Comparison of ENCODE assay signal across 19 mouse cellular contexts in the genomic region with DNA sequence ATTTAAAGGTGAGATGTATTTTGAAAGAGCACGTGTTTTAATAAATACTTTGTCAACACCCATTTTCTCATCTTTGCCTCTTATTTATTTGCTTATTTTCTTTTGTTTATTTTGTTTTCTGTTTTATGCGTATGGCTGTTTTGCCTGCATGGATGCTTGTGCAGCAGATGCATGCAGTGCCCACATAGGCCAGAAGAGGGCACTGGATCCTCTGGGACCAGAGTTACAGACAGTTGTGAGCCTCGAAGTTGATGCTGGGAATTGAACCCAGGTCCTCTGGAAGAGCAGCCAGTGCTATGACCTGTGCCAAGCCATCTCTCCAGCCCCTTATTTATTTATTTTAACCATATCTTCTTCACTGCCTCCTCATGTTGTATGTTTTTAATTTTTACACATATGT. TPM values are rescaled to one million over a fixed set of nuclear protein-coding genes. Genes with fewer than 3 reads are reported as not detected.
DNase-seq lines count a peak whose midpoint lies in the region; ATAC-seq and TF ChIP-seq lines count a peak whose summit lies in the region.
"Had no signal": no experiment of that assay in that cellular context is flagged by ENCODE, and none has a peak within 500 bp of the region (broad histone marks: within the 10 kb centered on the region; RNA-seq: fewer than 3 reads in every experiment).

No protein-coding gene starts in this region.

- H3K4me1 ChIP-seq in intestine, postnatal 0 days (replicated peaks; ENCODE audit: control insufficient read depth, insufficient read depth, low read length): no peaks in the 10 kb centered on the region
- no peaks in the 10 kb centered on the region for H3K4me1 ChIP-seq in intestine, embryonic 15.5 days (replicated peaks)
- H3K4me1 ChIP-seq in lung, postnatal 0 days (ENCODE audit: insufficient read depth, low read depth, low read length): no peaks in the 10 kb centered on the region
- H3K4me1 ChIP-seq in cortical plate, adult 2 months (ENCODE audit: control insufficient read depth, insufficient read depth, low read length): no peaks in the 10 kb centered on the region
- H3K4me1 ChIP-seq: midbrain, embryonic 12.5 days; stomach, embryonic 15.5 days had no signal

- no peak for TF ChIP-seq EP300 in lung, postnatal 0 days (IDR thresholded peaks at IDR 0.05)

- no peaks in the 10 kb centered on the region; the same call in 1 of the 2 replicates for H3K9me3 ChIP-seq in intestine, postnatal 0 days (ENCODE audit: control insufficient read depth)
- peaks cover 3% of the 10 kb centered on the region; the same call in 1 of the 2 replicates for H3K9me3 ChIP-seq in intestine, embryonic 15.5 days
- H3K9me3 ChIP-seq in lung, postnatal 0 days (ENCODE audit: low read length): no peaks in the 10 kb centered on the region
- H3K9me3 ChIP-seq: stomach, embryonic 15.5 days had no signal

- H3K36me3 ChIP-seq in intestine, postnatal 0 days (ENCODE audit: control insufficient read depth, insufficient read depth): no peaks in the 10 kb centered on the region
- H3K36me3 ChIP-seq in intestine, embryonic 15.5 days: no peaks in the 10 kb centered on the region
- H3K36me3 ChIP-seq in lung, postnatal 0 days (ENCODE audit: insufficient read depth, low read length): no peaks in the 10 kb centered on the region
- H3K36me3 ChIP-seq: midbrain, embryonic 12.5 days; stomach, embryonic 15.5 days had no signal

- TF ChIP-seq CTCF in intestine, postnatal 0 days (IDR thresholded peaks at IDR 0.05; ENCODE audit: low read depth): peak; percentile 44; the same call in 1 of the 2 replicates
- peak; percentile 31; the same call in 1 of the 2 replicates for TF ChIP-seq CTCF in lung, postnatal 0 days (IDR thresholded peaks at IDR 0.05)
- 0 out of 2 replicates have a peak, but pooled peaks have one; percentile 2 for TF ChIP-seq CTCF in cortical plate, adult 2 months (IDR thresholded peaks at IDR 0.05; ENCODE audit: extremely low read depth, insufficient read depth, low read length)

- no peak overlapping the region for H3K4me3 ChIP-seq in intestine, postnatal 0 days (ENCODE audit: low read depth, low read length)
- H3K4me3 ChIP-seq in intestine, embryonic 15.5 days (replicated peaks): no peak overlapping the region
- no peak overlapping the region for H3K4me3 ChIP-seq in lung, postnatal 0 days (ENCODE audit: low read depth, low read length)
- no peak overlapping the region for H3K4me3 ChIP-seq in cortical plate, adult 2 months (ENCODE audit: insufficient read depth, low read length)
- H3K4me3 ChIP-seq: midbrain, embryonic 12.5 days; stomach, embryonic 15.5 days had no signal

- H3K27ac ChIP-seq in intestine, postnatal 0 days (ENCODE audit: low read depth, low read length): no peak overlapping the region
- no peak overlapping the region for H3K27ac ChIP-seq in intestine, embryonic 15.5 days
- H3K27ac ChIP-seq in lung, postnatal 0 days (ENCODE audit: low read length): no peak overlapping the region
- H3K27ac ChIP-seq in cortical plate, adult 2 months (ENCODE audit: insufficient read depth, low read length): no peak overlapping the region
- H3K27ac ChIP-seq: midbrain, embryonic 12.5 days; stomach, embryonic 15.5 days had no signal

- DNase-seq in lung, postnatal 0 days (ENCODE audit: low spot score): no peak
- no peak for DNase-seq in lung, postnatal 14 days
- DNase-seq in ES-CJ7 (ENCODE audit: low read depth, low spot score): peak; percentile 27
- DNase-seq in heart, postnatal 25 days (ENCODE audit: low spot score): no peak
- DNase-seq: cerebellum, adult 9-10 months; kidney, adult 9 months; layer of hippocampus, adult 9-11 months; left cerebral cortex, postnatal 4 days had no signal

- H3K4me2 ChIP-seq in intestine, postnatal 0 days (replicated peaks; ENCODE audit: low read depth): no peak overlapping the region
- H3K4me2 ChIP-seq in intestine, embryonic 15.5 days (replicated peaks): no peak overlapping the region
- no peak overlapping the region for H3K4me2 ChIP-seq in lung, postnatal 0 days (replicated peaks; ENCODE audit: low read depth, low read length)
- H3K4me2 ChIP-seq: midbrain, embryonic 12.5 days; stomach, embryonic 15.5 days had no signal

- intact Hi-C loops in heart, postnatal 25 days (cut with DNase I): no loop called here

- WGBS in intestine, postnatal 0 days: 67% methylated on average over 3 of the region's 3 CpGs
- WGBS in intestine, embryonic 15.5 days: 82% methylated on average over 3 of the region's 3 CpGs
- 59% methylated on average over 3 of the region's 3 CpGs for WGBS in lung, postnatal 0 days

- no peak for TF ChIP-seq POLR2A in cortical plate, adult 2 months (IDR thresholded peaks at IDR 0.05; ENCODE audit: extremely low read depth, insufficient read depth, low read length)

- no peak overlapping the region for H3K9ac ChIP-seq in intestine, postnatal 0 days (ENCODE audit: low read depth, low read length)
- no peak overlapping the region for H3K9ac ChIP-seq in intestine, embryonic 15.5 days
- H3K9ac ChIP-seq in lung, postnatal 0 days (replicated peaks; ENCODE audit: low read depth): no peak overlapping the region
- H3K9ac ChIP-seq: midbrain, embryonic 12.5 days; stomach, embryonic 15.5 days had no signal

- 0 out of 2 replicates have a peak, but pooled peaks cover 4% of the 10 kb centered on the region for H3K27me3 ChIP-seq in intestine, postnatal 0 days (replicated peaks; ENCODE audit: control insufficient read depth, insufficient read depth, low read length)
- H3K27me3 ChIP-seq in intestine, embryonic 15.5 days (replicated peaks): no peaks in the 10 kb centered on the region
- no peaks in the 10 kb centered on the region for H3K27me3 ChIP-seq in lung, postnatal 0 days (replicated peaks; ENCODE audit: insufficient read depth, low read length)
- H3K27me3 ChIP-seq: midbrain, embryonic 12.5 days; stomach, embryonic 15.5 days had no signal

- ATAC-seq in intestine, postnatal 0 days: no peak
- ATAC-seq in intestine, embryonic 15.5 days: no peak
- ATAC-seq in lung, postnatal 0 days: no peak

RNA-seq across cellular contexts. Expression of a gene that starts 21.7 kb away (rescaled TPM):
- not detected in 2 replicates for polyA plus RNA-seq in intestine, postnatal 0 days (2015; fragmentation: Nextera tagmentation; extraction: Ambion mirVana)
- not detected in 2 replicates for polyA plus RNA-seq in intestine, embryonic 15.5 days (2015; fragmentation: Nextera tagmentation; extraction: Ambion mirVana)
- polyA plus RNA-seq in lung, postnatal 0 days (2015; fragmentation: Nextera tagmentation; extraction: Ambion mirVana): not detected in 2 replicates
- polyA plus RNA-seq in cortical plate, adult 2 months (2012; rRNA removed): 0.11 TPM in 1 of 2 replicates, not detected in the other
- not detected for total RNA-seq in heart, postnatal 25 days (2021)
- total RNA-seq: CH12.LX; heart, adult 8-10 months; hematopoietic stem cell, adult 5-6 weeks; left cerebral cortex, postnatal 4 days had no signal
- polyA plus RNA-seq: embryonic facial prominence, embryonic 11.5 days; lung, embryonic 16.5 days; midbrain, embryonic 12.5 days; neural tube, embryonic 11.5 days; stomach, embryonic 15.5 days had no signal

RNA-seq across cellular contexts. Expression of a gene that starts 24.2 kb away (rescaled TPM):
- not detected in 2 replicates for polyA plus RNA-seq in intestine, postnatal 0 days (2015; fragmentation: Nextera tagmentation; extraction: Ambion mirVana)
- not detected in 2 replicates for polyA plus RNA-seq in intestine, embryonic 15.5 days (2015; fragmentation: Nextera tagmentation; extraction: Ambion mirVana)
- polyA plus RNA-seq in lung, postnatal 0 days (2015; fragmentation: Nextera tagmentation; extraction: Ambion mirVana): not detected in 2 replicates
- polyA plus RNA-seq in cortical plate, adult 2 months (2012; rRNA removed): not detected in 2 replicates
- total RNA-seq in heart, postnatal 25 days (2021): not detected
- total RNA-seq: CH12.LX; heart, adult 8-10 months; hematopoietic stem cell, adult 5-6 weeks had no signal
- polyA plus RNA-seq: embryonic facial prominence, embryonic 11.5 days; midbrain, embryonic 12.5 days; neural tube, embryonic 11.5 days; stomach, embryonic 15.5 days had no signal

RNA-seq across cellular contexts. Expression of a gene that starts 24.4 kb away (rescaled TPM):
- 2.5 and 2.9 TPM in 2 replicates for polyA plus RNA-seq in intestine, postnatal 0 days (2015; fragmentation: Nextera tagmentation; extraction: Ambion mirVana)
- 7.0 and 8.4 TPM in 2 replicates for polyA plus RNA-seq in intestine, embryonic 15.5 days (2015; fragmentation: Nextera tagmentation; extraction: Ambion mirVana)
- 8.0 and 9.1 TPM in 2 replicates for polyA plus RNA-seq in lung, postnatal 0 days (2015; fragmentation: Nextera tagmentation; extraction: Ambion mirVana)
- polyA plus RNA-seq in cortical plate, adult 2 months (2012; rRNA removed): 10.0 and 12.5 TPM in 2 replicates
- 1 to 10 TPM; 3.9 to 5.4 TPM for total RNA-seq in heart, postnatal 25 days (2021)

RNA-seq across cellular contexts. Expression of a gene that starts 29.9 kb away (rescaled TPM):
- polyA plus RNA-seq in intestine, postnatal 0 days (2015; fragmentation: Nextera tagmentation; extraction: Ambion mirVana): 2.1 and 2.7 TPM in 2 replicates
- polyA plus RNA-seq in intestine, embryonic 15.5 days (2015; fragmentation: Nextera tagmentation; extraction: Ambion mirVana): 9.8 and 10.2 TPM in 2 replicates
- polyA plus RNA-seq in lung, postnatal 0 days (2015; fragmentation: Nextera tagmentation; extraction: Ambion mirVana): 6.7 and 7.5 TPM in 2 replicates
- polyA plus RNA-seq in cortical plate, adult 2 months (2012; rRNA removed): 21.9 and 22.7 TPM in 2 replicates
- total RNA-seq in heart, postnatal 25 days (2021): 10 to 100 TPM in 1 of 2 experiments, 1 to 10 TPM in 1; 9.5 to 11.0 TPM

RNA-seq across cellular contexts. Expression of a gene that starts 57.6 kb away (rescaled TPM):
- polyA plus RNA-seq in intestine, postnatal 0 days (2015; fragmentation: Nextera tagmentation; extraction: Ambion mirVana): 0.23 and 0.26 TPM in 2 replicates
- polyA plus RNA-seq in intestine, embryonic 15.5 days (2015; fragmentation: Nextera tagmentation; extraction: Ambion mirVana): 0.03 and 0.10 TPM in 2 replicates
- not detected in 2 replicates for polyA plus RNA-seq in lung, postnatal 0 days (2015; fragmentation: Nextera tagmentation; extraction: Ambion mirVana)
- polyA plus RNA-seq in cortical plate, adult 2 months (2012; rRNA removed): not detected in 2 replicates
- total RNA-seq in heart, postnatal 25 days (2021): not detected
- total RNA-seq: CH12.LX; heart, adult 8-10 months; hematopoietic stem cell, adult 5-6 weeks had no signal
- polyA plus RNA-seq: embryonic facial prominence, embryonic 11.5 days; lung, embryonic 16.5 days; midbrain, embryonic 12.5 days; neural tube, embryonic 11.5 days; stomach, embryonic 15.5 days had no signal
